Mouse (Mus musculus): ENCODE data around the gene Fam131c.

- no peak for TF ChIP-seq GATA1 (IDR thresholded peaks at IDR 0.05; ENCODE audit: borderline replicate concordance, low read length)
- TF ChIP-seq FLI1 (IDR thresholded peaks at IDR 0.05; ENCODE audit: low read length): no peak
These were observed 42.4 kb upstream of the Fam131c start for GRCm38 (mm10) chr4:141325636-141326035.
